Mouse (Mus musculus) cerebellum, postnatal 25 days (tissue): ENCODE results near the gene Aldoc.
"Not testable (repeated sequence)": the region's sequence is repeated elsewhere in the genome, so short reads cannot be mapped to it uniquely, and the experiment has no call there.

Source experiments
- DNase-seq, 2 experiments: peaks; one replicate each; pipeline ENCODE4 v3.0.0; 2021; ENCODE audit warnings: mixed read lengths in 2 of 2

Gene Aldoc

DNA sequence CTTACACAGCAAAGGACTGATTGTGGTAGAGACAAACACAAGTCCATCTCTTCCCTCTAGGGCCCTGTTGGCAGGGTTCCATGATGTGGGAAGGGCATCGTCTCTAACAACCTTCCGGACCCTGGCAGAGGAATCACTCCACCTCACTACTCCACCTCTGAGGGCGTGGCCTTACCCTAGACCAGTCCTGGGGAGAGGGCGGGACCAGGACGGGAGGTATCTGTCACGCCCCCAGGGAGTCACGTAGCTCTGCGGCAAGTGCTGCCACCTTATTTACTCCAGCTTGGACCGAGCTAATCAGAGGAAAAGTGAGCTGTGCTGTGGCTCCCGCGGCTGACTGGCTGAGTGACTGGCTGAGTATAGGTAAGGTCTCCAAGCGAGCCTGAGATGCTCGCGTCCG, at the start of gene Aldoc:
Gene Aldoc (plus strand): TSS at position 109 of the 400 bp plus-strand sequence.
- DNase-seq: peak; percentile 83 to 91

- no peak for DNase-seq
Measured at GRCm38 (mm10) chr11:78275596-78275995, 47.2 kb upstream of the Aldoc start.

GRCm38 (mm10) chr11:78276169-78276568, 46.6 kb upstream of the Aldoc start:
- DNase-seq: not testable (repeated sequence)

DNA sequence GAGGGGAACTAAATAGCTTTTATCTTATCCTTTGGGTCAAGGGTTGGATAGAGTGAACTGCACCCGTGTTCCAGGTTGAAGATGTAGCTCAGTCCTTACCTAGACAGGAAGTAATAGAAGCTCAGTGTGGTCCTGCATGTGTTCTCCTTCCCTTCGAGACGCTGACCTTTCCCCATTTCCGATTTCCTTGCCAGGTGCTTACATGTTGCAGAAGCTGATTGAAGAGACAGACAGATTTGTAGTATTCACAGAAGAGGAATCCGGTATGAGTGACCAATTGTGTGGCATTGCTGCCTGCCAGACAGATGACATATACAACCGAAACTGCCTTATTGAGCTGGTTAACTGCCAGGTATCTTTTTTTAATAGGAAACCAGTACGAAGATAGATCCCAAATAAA, 43.9 kb upstream of the Aldoc start:
- DNase-seq: no peak

DNA sequence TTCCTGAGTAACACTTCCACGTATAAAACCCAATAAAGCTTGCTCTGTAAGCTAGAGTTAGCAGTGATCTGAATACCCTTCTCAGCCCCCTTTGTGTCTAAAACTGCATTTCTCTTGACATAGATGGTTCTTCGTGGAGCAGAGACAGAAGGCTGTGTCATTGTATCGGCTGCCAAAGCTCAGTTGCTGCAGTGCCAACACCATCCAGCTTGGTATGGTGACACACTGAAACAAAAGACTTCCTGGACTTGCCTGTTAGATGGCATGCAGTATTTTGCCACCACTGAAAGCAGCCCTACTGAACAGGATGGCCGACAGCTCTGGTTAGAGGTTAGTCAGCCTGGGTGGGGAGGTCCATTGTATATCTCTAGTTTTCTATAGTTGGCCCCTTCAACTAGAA, 43.2 kb upstream of the Aldoc start:
- no peak for DNase-seq

DNA sequence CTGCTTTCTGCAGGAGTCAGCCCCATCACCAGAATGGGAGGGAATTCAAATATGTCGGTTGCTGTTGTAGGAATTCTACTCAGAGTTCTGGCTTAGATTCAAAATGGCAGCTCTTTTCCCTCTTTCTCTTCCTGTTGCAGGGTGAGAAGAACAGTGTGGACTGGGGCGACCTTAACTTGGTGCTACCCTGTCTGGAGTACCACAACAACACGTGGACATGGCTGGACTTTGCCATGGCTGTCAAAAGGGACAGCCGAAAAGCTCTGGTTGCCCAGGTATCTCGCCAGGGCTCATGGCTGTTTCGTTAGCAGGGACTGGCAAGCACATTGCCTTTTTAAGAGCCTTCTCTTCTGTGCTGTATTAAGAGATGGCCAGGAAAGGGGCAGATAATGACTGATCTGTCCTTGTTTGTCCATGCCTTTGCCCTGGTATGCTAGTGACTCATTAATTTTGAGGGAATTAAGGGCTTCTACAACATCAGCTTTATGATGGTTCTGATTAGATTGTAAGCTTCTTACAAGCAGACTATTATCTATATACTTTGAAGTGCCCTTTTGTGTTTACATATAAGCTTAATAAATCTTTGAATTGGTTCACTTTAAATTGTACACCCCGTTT, 33.5 kb upstream of the Aldoc start:
- DNase-seq: no peak

GRCm38 (mm10) chr11:78290654-78291053, 32.1 kb upstream of the Aldoc start, which contains the start of gene BC030499:
Gene BC030499 (plus strand): TSS chr11:78290841.
- DNase-seq: no peak

GRCm38 (mm10) chr11:78294585-78294984, 28.2 kb upstream of the Aldoc start:
- DNase-seq: no peak

DNA sequence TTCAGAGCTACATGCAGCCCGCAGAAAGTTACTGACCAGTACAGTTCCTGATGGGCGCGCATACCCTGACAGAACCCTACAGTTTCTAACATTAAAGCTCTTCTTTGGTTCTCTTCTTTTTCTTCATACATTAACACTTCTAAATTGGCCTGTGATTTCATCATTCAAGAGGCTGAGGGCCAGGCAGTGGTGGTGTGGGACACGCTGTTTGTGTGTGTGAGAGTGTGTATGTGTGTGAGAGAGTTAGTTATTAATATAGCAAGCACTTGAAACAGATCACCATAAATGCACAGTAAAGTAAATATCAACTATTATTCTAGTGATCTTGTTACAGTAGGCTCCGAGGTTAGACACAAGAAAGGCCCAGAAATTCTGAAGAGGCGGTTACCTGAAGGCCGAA, 21.9 kb upstream of the Aldoc start:
- DNase-seq: no peak

DNA sequence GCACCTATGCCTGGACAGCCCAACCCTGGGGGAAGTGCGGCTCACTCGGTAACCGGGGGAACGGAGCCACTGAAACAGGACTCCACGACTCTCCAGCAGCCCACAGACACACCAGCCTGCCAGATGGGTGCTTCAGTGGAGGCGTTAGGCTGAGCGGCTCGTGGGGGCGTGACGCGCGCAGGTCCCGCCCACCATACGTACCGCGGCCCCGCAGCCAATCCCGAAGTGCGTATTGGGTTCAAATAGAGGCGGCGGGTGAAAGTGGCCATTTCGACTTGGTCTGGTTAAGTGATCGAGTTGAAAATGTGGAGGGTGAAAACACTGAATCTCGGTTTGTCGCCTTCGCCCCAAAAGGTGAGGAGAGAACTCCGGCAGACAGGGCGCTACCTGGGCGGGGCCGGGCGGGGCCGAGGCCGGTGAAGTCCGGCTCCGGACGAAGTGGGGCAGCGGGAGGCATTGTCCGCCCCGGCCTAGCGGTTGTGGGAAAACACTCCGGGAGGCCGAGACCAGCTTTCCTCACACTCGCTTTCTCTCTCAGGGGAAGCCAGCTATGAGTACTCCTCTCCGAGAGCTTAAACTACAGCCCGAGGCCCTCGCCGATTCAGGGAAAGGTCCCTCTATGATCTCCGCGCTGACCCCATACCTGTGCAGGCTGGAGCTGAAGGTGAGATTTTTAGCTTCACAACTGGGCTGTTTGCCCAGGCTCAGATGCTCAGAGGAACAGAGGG, 21.2 kb upstream of the Aldoc start, which contains the start of gene Spag5:
Gene Spag5 (plus strand): TSS at position 173 of the 728 bp plus-strand sequence.
- DNase-seq: peak; percentile 87 to 91

DNA sequence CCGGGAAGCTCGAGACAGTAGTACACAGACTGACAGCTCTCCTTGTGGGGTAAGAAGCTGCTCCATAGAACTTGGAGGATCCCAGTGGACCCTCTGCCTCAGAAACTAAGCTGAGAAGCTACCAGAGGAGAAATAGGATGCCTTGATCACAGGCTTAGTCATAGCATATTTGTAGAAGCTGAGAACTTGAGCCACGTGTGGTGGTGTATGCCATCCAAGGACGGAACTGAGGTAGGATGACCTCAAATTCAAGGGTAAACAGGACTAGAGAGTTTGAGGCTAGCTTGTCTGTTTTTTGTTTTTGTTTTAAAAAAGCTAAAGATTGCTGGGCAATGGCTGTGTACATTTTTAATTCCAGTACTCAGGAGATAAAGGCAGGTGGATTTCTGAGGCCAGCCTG, 17.5 kb upstream of the Aldoc start:
- no peak for DNase-seq

GRCm38 (mm10) chr11:78310861-78311511, 11.8 kb upstream of the Aldoc start:
- DNase-seq: no peak

DNA sequence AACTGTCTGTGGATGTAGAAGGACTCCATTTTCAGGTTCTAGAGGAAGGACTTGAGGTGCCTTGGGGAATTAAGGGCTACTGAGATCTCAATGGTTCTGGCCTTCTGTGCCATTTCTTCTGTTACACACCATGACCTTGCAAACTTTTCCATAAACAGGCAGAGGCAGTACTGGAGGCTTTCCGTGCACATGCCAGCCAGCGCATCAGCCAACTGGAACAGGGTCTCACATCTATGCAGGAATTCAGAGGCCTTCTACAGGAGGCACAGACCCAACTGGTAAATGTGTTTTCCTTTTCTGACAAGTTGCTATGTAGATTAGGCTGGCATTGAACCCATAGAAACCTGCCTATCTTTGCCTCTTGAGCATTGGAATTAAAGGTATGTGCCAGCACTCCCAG, 9.1 kb upstream of the Aldoc start:
- no peak for DNase-seq

GRCm38 (mm10) chr11:78318411-78318810, 4.4 kb upstream of the Aldoc start:
- no peak for DNase-seq

DNA sequence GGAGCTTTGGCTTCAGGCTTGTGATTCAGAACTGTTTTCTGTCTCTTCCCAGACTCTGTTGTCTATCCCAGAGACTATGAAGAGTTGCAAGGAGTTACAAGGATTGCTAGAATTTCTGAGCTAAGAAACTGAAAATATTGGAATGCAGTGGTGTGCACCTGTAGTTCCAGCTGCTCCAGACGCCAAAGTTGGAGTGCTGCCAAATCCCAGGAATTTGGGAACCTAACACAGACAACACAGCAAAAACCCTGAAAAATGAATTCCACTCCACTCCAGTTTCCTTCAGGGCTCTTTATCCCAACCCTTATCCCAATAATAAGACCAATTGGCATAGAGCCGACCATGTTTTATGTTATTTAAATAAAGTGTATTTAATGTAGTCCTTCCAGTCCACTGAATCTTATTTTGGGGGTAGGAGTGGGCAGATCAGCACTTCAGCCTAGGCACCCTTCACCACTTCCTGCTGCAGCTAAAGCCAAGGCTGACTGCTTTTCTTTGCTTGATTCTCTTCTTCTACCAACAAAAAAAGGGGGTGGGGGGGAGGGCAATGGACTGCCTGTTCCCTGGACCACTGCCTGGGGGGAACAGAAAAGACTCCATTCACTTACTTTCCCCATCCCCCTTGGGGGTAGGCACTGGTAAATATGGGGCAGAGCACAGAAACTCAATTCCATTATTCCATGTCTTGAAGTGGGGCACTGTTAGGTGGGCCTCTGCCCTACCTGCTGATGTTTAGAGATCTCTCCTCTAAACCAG, 514 bp upstream of the Aldoc start:
- DNase-seq: peak in 1 of 2 experiments; percentile 17

GRCm38 (mm10) chr11:78324000-78324785, 1.4 kb downstream of the Aldoc start:
- DNase-seq: peak; percentile 39 to 69

GRCm38 (mm10) chr11:78324965-78325364, 2.2 kb downstream of the Aldoc start:
- peak in 1 of 2 experiments; percentile 47 for DNase-seq

GRCm38 (mm10) chr11:78327215-78327614, 4.4 kb downstream of the Aldoc start:
- no peak for DNase-seq

DNA sequence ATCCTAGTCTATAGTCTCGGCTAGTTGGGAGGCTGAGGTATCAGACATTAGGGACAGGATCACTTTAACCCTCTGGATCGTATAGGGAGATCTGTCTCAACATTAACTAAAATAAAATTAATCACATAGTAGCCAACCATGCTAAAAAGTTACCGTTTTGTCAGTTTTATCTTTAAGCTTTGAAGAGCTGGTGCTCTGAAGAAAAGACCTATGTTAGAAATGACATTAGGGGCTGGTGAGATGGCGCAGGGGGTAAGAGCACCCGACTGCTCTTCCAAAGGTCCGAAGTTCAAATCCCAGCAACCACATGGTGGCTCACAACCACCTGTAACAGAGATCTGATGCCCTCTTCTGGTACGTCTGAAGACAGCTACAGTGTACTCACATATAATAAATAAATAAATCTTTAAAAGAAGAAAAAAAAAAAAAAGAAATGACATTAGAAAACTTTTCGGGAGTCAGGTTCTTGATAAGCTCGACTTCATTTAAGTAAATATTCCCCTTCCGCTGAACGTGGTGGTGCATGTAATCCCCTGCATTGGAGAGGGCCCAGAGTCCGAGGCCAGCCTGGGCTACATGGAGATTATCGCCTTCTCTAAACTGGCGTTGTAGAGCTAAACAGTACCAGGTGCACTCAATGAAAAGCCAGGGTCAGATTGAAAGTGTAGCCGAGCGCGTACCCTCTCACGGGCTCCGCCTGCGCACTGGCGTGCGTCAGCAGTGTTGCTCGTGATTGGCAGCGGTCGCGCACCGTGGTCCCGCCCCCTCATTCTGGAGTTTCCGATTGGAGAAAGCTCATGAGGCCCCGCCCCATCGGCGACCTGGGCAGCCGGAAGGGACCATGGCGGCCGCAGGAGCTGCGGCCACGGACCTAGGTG, 5.1 kb downstream of the Aldoc start, which contains the start of gene Pigs:
Gene Pigs (plus strand): TSS at position 782 of the 878 bp plus-strand sequence.
- DNase-seq: peak; percentile 97 to 99

- DNase-seq: no peak
Measured at GRCm38 (mm10) chr11:78328512-78329056, 5.8 kb downstream of the Aldoc start.

- no peak for DNase-seq
Measured at GRCm38 (mm10) chr11:78332676-78333075, 9.9 kb downstream of the Aldoc start.
